Mouse (Mus musculus): ENCODE results near the gene B4galnt2. TPM values are rescaled to one million over a fixed set of nuclear protein-coding genes. Genes with fewer than 3 reads are reported as not detected.

The B4galnt2 gene
- polyA plus RNA-seq (2012; fragmentation: generic; extraction: Trizol), result not detected
- long read RNA-seq, experiment 1, result 0 reads
- long read RNA-seq, experiment 2, partial matches to known transcripts, result 0 of 8 reads
- long read RNA-seq, experiment 2, other reads (novel, unspliced or antisense), result 8 of 8 reads

GRCm38 (mm10) chr11:95914571-95914991 lies at the start of gene B4galnt2:
TSS of gene B4galnt2 (minus strand) at chr11:95914891.
- peaks cover 39% of the 10 kb centered on the region for H3K27me3 ChIP-seq (ENCODE audit: control insufficient read depth, insufficient read depth, insufficient read length)
- H3K36me3 ChIP-seq (ENCODE audit: control insufficient read depth, insufficient read depth), result no peaks in the 10 kb centered on the region
- H3K4me3 ChIP-seq (ENCODE audit: insufficient read depth, poor library complexity, severe bottlenecking), result no peak within 1 kb of the TSS
- TF ChIP-seq CTCF (IDR thresholded peaks at IDR 0.05; ENCODE audit: control insufficient read depth, insufficient read depth, insufficient read length) (no peak), FOSL1 (IDR thresholded peaks at IDR 0.05; ENCODE audit: insufficient read depth, low read length, poor library complexity, severe bottlenecking) (no peak), CEBPB (IDR thresholded peaks at IDR 0.05; ENCODE audit: low read depth) (no peak)
- no peak within 1 kb of the TSS for H3ac ChIP-seq (ENCODE audit: control insufficient read depth, insufficient read length, low read depth)
- no peaks in the 10 kb centered on the region for H3K79me2 ChIP-seq (ENCODE audit: control insufficient read depth, insufficient read depth)
- no peaks in the 10 kb centered on the region for H3K79me3 ChIP-seq (ENCODE audit: low read depth)

- Histone ChIP-seq H3ac (ENCODE audit: control insufficient read depth, insufficient read length, low read depth) (no peak overlapping the region), H3K27me3 (ENCODE audit: control insufficient read depth, insufficient read depth, insufficient read length) (peaks cover 65% of the 10 kb centered on the region), H3K4me3 (ENCODE audit: insufficient read depth, poor library complexity, severe bottlenecking) (no peak overlapping the region), H3K79me3 (ENCODE audit: low read depth) (no peaks in the 10 kb centered on the region), H3K79me2 (ENCODE audit: control insufficient read depth, insufficient read depth) (no peaks in the 10 kb centered on the region), H3K36me3 (ENCODE audit: control insufficient read depth, insufficient read depth) (no peaks in the 10 kb centered on the region)
- no peak for TF ChIP-seq CTCF (IDR thresholded peaks at IDR 0.05; ENCODE audit: control insufficient read depth, insufficient read depth, insufficient read length)
- no peak for TF ChIP-seq FOSL1 (IDR thresholded peaks at IDR 0.05; ENCODE audit: insufficient read depth, low read length, poor library complexity, severe bottlenecking)
- TF ChIP-seq CEBPB (IDR thresholded peaks at IDR 0.05; ENCODE audit: low read depth), result no peak
- no peak for TF ChIP-seq MAX (IDR thresholded peaks at IDR 0.05)
- no peak for TF ChIP-seq MYOG (IDR thresholded peaks at IDR 0.05; ENCODE audit: control insufficient read depth, extremely low read depth, insufficient read length)
- no peak for TF ChIP-seq USF1 (IDR thresholded peaks at IDR 0.05; ENCODE audit: low read depth)
- TF ChIP-seq MYOD1 (IDR thresholded peaks at IDR 0.05; ENCODE audit: control insufficient read depth, insufficient read length, low read depth), result no peak
Observed at GRCm38 (mm10) chr11:95963304-95963703, 48.6 kb upstream of the B4galnt2 start.

- no peaks in the 10 kb centered on the region for H3K79me3 ChIP-seq (ENCODE audit: low read depth)
- H3ac ChIP-seq (ENCODE audit: control insufficient read depth, insufficient read length, low read depth), result no peak overlapping the region
- H3K36me3 ChIP-seq (ENCODE audit: control insufficient read depth, insufficient read depth), result no peaks in the 10 kb centered on the region
- TF ChIP-seq FOSL1 (IDR thresholded peaks at IDR 0.05; ENCODE audit: insufficient read depth, low read length, poor library complexity, severe bottlenecking) (no peak), CEBPB (IDR thresholded peaks at IDR 0.05; ENCODE audit: low read depth) (no peak), MYOG (IDR thresholded peaks at IDR 0.05; ENCODE audit: control insufficient read depth, extremely low read depth, insufficient read length) (no peak), MYOD1 (IDR thresholded peaks at IDR 0.05; ENCODE audit: control insufficient read depth, insufficient read length, low read depth) (no peak), MAX (IDR thresholded peaks at IDR 0.05) (no peak), CTCF (IDR thresholded peaks at IDR 0.05; ENCODE audit: control insufficient read depth, insufficient read depth, insufficient read length) (no peak), USF1 (IDR thresholded peaks at IDR 0.05; ENCODE audit: low read depth) (no peak)
- H3K79me2 ChIP-seq (ENCODE audit: control insufficient read depth, insufficient read depth), result no peaks in the 10 kb centered on the region
- H3K27me3 ChIP-seq (ENCODE audit: control insufficient read depth, insufficient read depth, insufficient read length), result peaks cover 48% of the 10 kb centered on the region
- H3K4me3 ChIP-seq (ENCODE audit: insufficient read depth, poor library complexity, severe bottlenecking), result no peak overlapping the region
Observed at GRCm38 (mm10) chr11:95959152-95959551, 44.5 kb upstream of the B4galnt2 start.

GRCm38 (mm10) chr11:95958251-95958650 lies 43.6 kb upstream of the B4galnt2 start:
- Histone ChIP-seq H3K79me3 (ENCODE audit: low read depth) (no peaks in the 10 kb centered on the region), H3K27me3 (ENCODE audit: control insufficient read depth, insufficient read depth, insufficient read length) (peaks cover 45% of the 10 kb centered on the region), H3K4me3 (ENCODE audit: insufficient read depth, poor library complexity, severe bottlenecking) (no peak overlapping the region), H3K79me2 (ENCODE audit: control insufficient read depth, insufficient read depth) (no peaks in the 10 kb centered on the region), H3ac (ENCODE audit: control insufficient read depth, insufficient read length, low read depth) (no peak overlapping the region), H3K36me3 (ENCODE audit: control insufficient read depth, insufficient read depth) (no peaks in the 10 kb centered on the region)
- TF ChIP-seq FOSL1 (IDR thresholded peaks at IDR 0.05; ENCODE audit: insufficient read depth, low read length, poor library complexity, severe bottlenecking) (no peak), MAX (IDR thresholded peaks at IDR 0.05) (no peak), MYOD1 (IDR thresholded peaks at IDR 0.05; ENCODE audit: control insufficient read depth, insufficient read length, low read depth) (no peak), CTCF (IDR thresholded peaks at IDR 0.05; ENCODE audit: control insufficient read depth, insufficient read depth, insufficient read length) (no peak), MYOG (IDR thresholded peaks at IDR 0.05; ENCODE audit: control insufficient read depth, extremely low read depth, insufficient read length) (no peak), USF1 (IDR thresholded peaks at IDR 0.05; ENCODE audit: low read depth) (no peak)

- no peak overlapping the region for H3K4me3 ChIP-seq (ENCODE audit: insufficient read depth, poor library complexity, severe bottlenecking)
- no peaks in the 10 kb centered on the region for H3K36me3 ChIP-seq (ENCODE audit: control insufficient read depth, insufficient read depth)
- H3K79me2 ChIP-seq (ENCODE audit: control insufficient read depth, insufficient read depth), result no peaks in the 10 kb centered on the region
- no peak overlapping the region for H3ac ChIP-seq (ENCODE audit: control insufficient read depth, insufficient read length, low read depth)
- TF ChIP-seq CEBPB (IDR thresholded peaks at IDR 0.05; ENCODE audit: low read depth) (no peak), MYOD1 (IDR thresholded peaks at IDR 0.05; ENCODE audit: control insufficient read depth, insufficient read length, low read depth) (no peak), CTCF (IDR thresholded peaks at IDR 0.05; ENCODE audit: control insufficient read depth, insufficient read depth, insufficient read length) (no peak), MYOG (IDR thresholded peaks at IDR 0.05; ENCODE audit: control insufficient read depth, extremely low read depth, insufficient read length) (no peak), USF1 (IDR thresholded peaks at IDR 0.05; ENCODE audit: low read depth) (no peak), MAX (IDR thresholded peaks at IDR 0.05) (no peak), FOSL1 (IDR thresholded peaks at IDR 0.05; ENCODE audit: insufficient read depth, low read length, poor library complexity, severe bottlenecking) (no peak)
- H3K27me3 ChIP-seq (ENCODE audit: control insufficient read depth, insufficient read depth, insufficient read length), result peaks cover 43% of the 10 kb centered on the region
- H3K79me3 ChIP-seq (ENCODE audit: low read depth), result no peaks in the 10 kb centered on the region
Observed at GRCm38 (mm10) chr11:95957407-95957806, 42.7 kb upstream of the B4galnt2 start.

GRCm38 (mm10) chr11:95953313-95953712 lies 38.6 kb upstream of the B4galnt2 start:
- H3K36me3 ChIP-seq (ENCODE audit: control insufficient read depth, insufficient read depth), result no peaks in the 10 kb centered on the region
- H3K79me3 ChIP-seq (ENCODE audit: low read depth), result no peaks in the 10 kb centered on the region
- H3K27me3 ChIP-seq (ENCODE audit: control insufficient read depth, insufficient read depth, insufficient read length), result peaks cover 13% of the 10 kb centered on the region
- TF ChIP-seq CEBPB (IDR thresholded peaks at IDR 0.05; ENCODE audit: low read depth), result no peak
- H3K79me2 ChIP-seq (ENCODE audit: control insufficient read depth, insufficient read depth), result no peaks in the 10 kb centered on the region
- no peak overlapping the region for H3ac ChIP-seq (ENCODE audit: control insufficient read depth, insufficient read length, low read depth)
- H3K4me3 ChIP-seq (ENCODE audit: insufficient read depth, poor library complexity, severe bottlenecking), result no peak overlapping the region
